Mouse (Mus musculus): ENCODE measurements around the gene H2-Q1. TPM values are rescaled to one million over a fixed set of nuclear protein-coding genes. Genes with fewer than 3 reads are reported as not detected.
A peak's percentile ranks its signal among the peaks of the same experiment; 100 is the strongest.
"Not testable (repeated sequence)": the region's sequence is repeated elsewhere in the genome, so short reads cannot be mapped to it uniquely, and the experiment has no call there.

H2-Q1 gene
- under 1 TPM; 0.20 to 0.86 TPM for total RNA-seq (2021)
- long read RNA-seq, experiment 1 = 0 reads
- long read RNA-seq, experiment 2 = 0 reads

DNA sequence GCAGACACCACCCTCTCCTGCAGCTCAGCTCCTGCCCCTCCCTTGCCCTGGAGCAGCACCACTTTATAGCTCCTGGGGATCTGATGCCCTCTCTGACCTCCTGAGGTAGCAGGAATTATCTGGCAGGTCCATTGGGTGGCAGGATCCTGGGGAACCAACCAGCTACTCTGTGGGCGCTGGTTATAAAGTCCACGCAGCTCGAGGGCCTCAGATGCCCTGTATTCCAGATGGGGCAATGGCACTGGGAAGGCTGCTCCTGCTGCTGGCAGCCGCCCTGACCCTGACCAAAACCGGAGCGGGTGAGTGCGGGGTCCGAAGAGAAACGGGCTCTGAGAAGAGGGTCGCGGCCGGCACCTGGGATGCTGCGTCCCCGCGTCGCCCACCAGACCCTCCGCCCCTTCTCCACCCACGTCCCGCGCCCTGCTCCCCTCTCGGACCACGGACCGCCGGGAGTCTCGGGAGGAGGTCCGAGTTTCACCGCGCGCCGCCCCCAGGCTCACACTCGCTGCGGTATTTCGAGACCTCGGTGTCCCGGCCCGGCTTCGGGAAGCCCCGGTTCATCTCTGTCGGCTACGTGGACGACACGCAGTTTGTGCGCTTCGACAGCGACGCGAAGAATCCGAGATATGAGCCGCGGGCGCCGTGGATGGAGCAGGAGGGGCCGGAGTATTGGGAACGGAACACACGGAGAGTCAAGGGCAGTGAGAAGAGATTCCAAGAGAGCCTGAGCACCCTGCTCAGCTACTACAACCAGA is at the start of gene H2-Q1:
H2-Q1 (plus strand) TSS at position 79 of the 755 bp plus-strand sequence.
- no peak for DNase-seq

DNA sequence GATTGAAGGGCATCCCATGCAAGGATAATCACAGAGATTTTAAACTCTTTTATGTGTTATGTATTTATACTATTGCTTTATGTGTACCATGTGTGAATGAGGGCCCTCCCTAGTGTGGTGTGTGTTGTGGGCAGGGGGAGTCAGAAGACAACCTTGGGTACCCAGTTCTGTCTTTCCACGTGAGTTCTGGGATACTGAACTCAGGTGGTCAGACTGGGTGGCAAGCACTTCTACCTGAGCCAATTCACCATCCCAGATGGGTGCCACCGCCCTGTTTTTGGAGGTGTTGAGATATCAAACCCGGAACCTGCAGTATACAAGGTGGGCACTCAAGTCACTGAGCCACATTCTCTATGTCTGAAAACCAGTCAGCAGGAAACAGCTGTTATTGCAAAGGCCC is 48.0 kb upstream of the H2-Q1 start:
- DNase-seq = no peak

GRCm38 (mm10) chr17:35274770-35275169 is 45.4 kb upstream of the H2-Q1 start:
- peak; percentile 72 for DNase-seq

- DNase-seq = no peak
These were observed 43.8 kb upstream of the H2-Q1 start for GRCm38 (mm10) chr17:35276304-35276864.

DNA sequence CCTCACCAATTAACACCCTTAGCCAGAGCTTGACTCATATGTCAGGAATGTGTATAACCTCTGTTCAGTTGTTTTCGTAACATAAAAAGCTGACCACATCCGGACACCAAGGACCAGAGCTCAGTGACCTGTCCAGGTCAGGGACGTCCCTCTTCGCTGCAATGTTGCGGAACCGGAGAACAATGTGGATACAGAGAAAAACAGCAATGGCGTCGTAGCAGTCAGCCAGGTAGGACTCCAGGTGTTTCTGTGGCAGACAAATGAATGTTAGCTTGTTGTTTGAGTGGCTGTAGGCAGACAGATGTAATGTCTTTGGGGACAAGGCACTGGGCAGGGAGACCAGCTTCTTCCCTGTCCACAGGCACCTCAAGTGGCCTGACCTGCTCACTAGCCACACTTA is 42.2 kb upstream of the H2-Q1 start:
- DNase-seq = no peak

- DNase-seq = no peak
These were observed 41.1 kb upstream of the H2-Q1 start for GRCm38 (mm10) chr17:35278957-35279688.

- no peak for DNase-seq
These were observed 39.9 kb upstream of the H2-Q1 start for GRCm38 (mm10) chr17:35280276-35280675.

- DNase-seq = no peak
These were observed 34.8 kb upstream of the H2-Q1 start for GRCm38 (mm10) chr17:35285431-35285830.

GRCm38 (mm10) chr17:35295796-35296195 is 24.4 kb upstream of the H2-Q1 start:
- DNase-seq = not testable (repeated sequence)

GRCm38 (mm10) chr17:35300261-35300945 is 19.8 kb upstream of the H2-Q1 start:
- DNase-seq = not testable (repeated sequence)

GRCm38 (mm10) chr17:35301645-35302258 is 18.5 kb upstream of the H2-Q1 start:
- peak; percentile 70 for DNase-seq

DNA sequence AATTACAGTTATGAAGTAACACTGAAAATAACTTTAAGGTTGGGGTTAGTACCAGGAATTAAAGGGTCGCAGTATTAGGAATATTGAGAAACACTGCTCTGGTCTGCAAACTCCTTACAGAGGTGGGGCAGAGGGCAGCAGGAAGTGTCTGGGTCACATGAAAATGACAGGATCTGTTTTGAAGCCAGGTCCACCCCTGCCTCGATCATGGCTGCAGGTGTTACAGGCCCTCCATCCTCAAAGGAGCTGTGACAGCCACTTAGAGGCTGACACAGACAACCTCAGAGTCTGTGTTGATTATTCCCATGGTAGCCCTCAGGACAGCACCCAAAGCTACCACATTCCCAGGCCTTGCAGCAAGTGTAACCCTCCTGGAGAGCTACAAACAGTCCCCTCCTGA is 16.9 kb upstream of the H2-Q1 start:
- no peak for DNase-seq

DNA sequence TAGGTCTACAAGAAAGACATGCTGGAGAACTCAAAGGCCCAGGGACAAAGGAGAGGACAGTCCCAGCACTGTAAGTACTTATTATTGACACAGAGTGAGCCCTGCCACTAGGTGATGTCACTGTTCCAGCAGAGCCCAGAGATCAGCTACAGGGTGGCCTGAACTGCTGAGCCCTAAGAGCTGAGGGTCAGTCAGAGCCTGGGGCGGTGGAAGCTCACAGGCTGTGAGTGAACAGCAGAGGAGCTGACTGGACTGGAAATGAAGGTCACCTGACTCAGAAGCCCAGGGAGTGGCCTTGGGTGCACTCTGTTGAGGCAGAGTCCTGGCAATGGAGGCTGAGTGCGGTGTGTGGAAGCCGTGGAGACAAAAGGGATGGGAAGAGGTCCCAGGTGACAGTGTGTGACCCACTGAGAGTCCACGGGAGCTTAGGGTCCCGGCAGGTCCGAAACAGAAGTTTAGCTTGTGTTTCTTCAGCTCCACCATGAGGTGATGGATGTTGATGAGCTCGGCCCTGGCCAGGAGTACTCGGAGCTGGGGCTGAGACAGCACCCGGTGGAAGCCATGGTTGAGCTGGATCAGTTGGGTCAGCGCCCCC is 16.4 kb upstream of the H2-Q1 start:
- no peak for DNase-seq

GRCm38 (mm10) chr17:35304478-35304877 is 15.7 kb upstream of the H2-Q1 start:
- DNase-seq = no peak

GRCm38 (mm10) chr17:35304921-35305320 is 15.3 kb upstream of the H2-Q1 start:
- DNase-seq = not testable (repeated sequence)

GRCm38 (mm10) chr17:35318671-35319070 is 1.5 kb upstream of the H2-Q1 start:
- no peak for DNase-seq

- DNase-seq = not testable (repeated sequence)
These were observed 4.9 kb downstream of the H2-Q1 start for GRCm38 (mm10) chr17:35325124-35325523.

DNA sequence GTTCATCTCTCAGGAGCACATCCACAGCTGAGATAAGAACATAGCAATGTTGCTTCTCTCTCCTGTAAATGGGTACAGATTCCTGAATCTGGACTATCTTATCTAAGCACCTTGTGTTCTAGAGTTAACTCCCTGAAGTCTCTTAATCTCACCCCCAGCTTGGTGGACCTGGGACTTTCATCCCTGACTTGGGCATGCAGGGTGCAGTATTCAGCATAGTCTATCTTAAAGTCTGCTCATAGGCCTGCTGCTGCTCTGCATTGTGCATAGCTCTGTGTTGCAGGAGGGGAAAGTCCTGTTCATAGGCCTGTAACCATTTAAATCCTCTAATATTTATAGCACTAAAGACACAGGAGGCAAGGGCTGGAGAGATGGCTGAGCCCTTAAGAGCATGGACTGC is 5.8 kb downstream of the H2-Q1 start:
- DNase-seq = not testable (repeated sequence)

GRCm38 (mm10) chr17:35329714-35330113 is 9.5 kb downstream of the H2-Q1 start:
- DNase-seq = not testable (repeated sequence)

DNA sequence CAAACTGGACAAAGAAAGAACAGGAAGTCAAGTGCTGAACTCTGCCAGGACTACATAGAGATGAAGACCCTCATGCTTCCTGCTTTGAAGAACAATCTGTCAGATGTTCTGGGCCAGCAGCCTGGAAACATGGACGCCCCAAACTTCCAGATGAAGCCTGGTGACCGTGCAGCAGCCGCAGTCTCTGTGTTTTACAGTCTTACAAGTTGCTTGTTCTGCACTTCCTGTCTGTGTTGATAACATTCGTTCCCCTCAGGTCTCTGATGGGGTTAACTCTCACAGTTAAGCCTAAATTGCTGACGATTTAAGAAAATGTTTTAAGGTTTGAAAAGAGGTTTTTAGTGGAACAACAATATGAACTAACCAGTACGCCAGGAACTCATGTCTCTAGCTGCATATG is 11.3 kb downstream of the H2-Q1 start:
- DNase-seq = not testable (repeated sequence)

GRCm38 (mm10) chr17:35342071-35342671 is 22.0 kb downstream of the H2-Q1 start, which contains the start of gene H2-Q2:
Gene H2-Q2 (plus strand): TSS chr17:35342242.
- DNase-seq = no peak

Measured in gastrocnemius, postnatal 25 days (tissue).